Mouse (Mus musculus): ENCODE results near the gene Ccdc57. TPM values are rescaled to one million over a fixed set of nuclear protein-coding genes. Genes with fewer than 3 reads are reported as not detected.
"Not testable (repeated sequence)": the region's sequence is repeated elsewhere in the genome, so short reads cannot be mapped to it uniquely, and the experiment has no call there.

Gene Ccdc57
- total RNA-seq, 1 experiment from 2014 or later, result 3.5 TPM

DNA sequence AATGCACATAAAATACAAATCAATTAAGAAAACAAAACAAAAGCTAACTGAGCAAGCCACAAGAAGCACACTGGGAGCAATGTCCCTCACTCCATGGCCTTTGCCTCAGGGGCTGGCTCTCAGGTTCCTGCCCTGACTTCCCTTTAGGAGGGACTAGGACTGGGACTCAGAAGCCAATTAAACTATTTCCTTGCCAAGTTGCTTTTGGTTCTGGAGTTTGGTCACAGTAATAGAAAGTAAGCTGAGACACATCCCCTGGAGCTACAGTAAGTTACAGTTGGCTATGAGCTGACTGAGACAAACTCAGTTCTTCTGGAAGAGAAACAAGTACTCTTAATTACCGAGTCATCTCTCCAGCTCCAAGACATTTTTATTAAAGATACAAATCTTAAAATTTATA is 66.9 kb downstream of the Ccdc57 start:
- no peak for ATAC-seq (ENCODE audit: extremely low read depth, insufficient number of reproducible peaks, low FRiP score, poor library complexity, severe bottlenecking)

DNA sequence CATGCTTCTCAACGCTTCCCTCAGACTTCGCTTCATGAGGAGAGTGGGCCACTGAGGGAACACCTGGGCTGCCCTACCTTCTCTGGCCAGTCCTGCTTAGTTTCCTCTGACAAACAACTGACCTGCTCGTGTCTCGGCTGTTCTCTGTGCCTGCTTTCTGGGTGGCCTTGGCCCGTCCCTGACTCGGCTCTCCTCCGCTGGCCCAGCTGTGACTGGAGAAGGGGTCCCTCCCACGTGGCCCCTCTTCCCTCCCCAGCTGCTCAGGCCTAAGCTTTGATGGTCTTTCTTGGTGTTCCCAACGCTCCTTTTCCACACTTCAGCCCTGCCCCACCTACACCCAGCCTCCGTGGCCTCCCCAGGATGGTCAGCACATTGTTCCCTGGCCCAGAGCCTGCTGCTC is 69.9 kb downstream of the Ccdc57 start:
- no peak for ATAC-seq (ENCODE audit: extremely low read depth, insufficient number of reproducible peaks, low FRiP score, poor library complexity, severe bottlenecking)

DNA sequence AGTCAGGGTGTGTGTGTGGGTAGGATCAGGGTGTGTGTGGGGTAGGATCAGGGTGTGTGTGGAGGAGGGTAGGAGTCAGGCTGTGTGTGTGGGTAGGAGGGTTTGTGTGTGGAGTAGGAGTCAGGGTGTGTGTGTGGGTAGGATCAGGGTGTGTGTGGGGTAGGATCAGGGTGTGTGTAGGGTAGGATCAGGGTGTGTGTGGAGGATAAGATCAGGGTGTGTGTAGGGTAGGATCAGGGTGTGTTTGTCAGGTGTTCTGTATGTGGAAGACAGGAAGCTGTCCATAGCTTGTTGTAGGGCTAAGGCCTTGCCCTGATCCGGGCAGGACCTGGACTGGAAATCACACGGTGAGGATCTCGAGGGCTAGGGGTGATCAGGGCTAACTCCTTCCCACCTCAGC is 76.7 kb downstream of the Ccdc57 start:
- ATAC-seq (ENCODE audit: extremely low read depth, insufficient number of reproducible peaks, low FRiP score, poor library complexity, severe bottlenecking), result not testable (repeated sequence)

DNA sequence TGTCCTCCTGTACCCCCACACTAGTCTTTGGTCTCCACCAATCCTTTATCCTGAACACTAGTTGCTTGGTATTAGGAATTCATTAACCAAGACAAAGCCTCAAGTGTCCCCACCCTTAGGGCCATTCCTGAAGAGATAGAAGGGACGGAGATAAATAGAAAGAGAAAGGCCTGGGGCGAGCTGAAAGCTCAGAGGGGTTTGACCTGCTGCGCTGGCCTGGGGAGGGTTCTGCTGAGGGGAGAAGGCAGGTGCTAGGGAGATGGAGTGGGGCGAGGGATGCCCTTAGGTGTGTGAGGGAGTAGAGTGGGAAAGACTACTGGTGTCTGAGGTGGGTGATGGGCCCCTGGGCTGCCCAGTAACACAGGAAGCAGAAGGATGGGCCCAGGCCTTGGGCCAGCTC is 78.9 kb downstream of the Ccdc57 start:
- no peak for ATAC-seq (ENCODE audit: extremely low read depth, insufficient number of reproducible peaks, low FRiP score, poor library complexity, severe bottlenecking)

DNA sequence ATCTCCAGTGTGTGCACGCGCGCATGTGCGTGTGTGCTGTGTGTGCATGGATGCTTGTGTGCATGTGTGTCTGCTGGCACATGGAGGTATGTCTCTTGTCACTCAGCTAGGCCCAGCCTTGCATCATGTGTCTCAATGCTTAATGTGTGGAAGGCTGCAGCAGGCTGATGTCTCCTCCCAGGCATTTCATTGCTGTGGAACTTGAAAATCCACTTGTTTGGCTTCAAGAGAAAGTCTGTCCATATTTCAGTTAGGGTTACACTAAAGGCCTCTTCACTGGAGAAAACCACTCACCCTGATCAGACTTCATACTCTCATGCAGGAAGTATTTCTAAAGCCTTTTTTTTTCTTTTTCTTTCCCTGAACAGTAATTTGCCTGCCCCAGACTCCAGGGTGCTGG is 79.5 kb downstream of the Ccdc57 start:
- ATAC-seq (ENCODE audit: extremely low read depth, insufficient number of reproducible peaks, low FRiP score, poor library complexity, severe bottlenecking), result no peak

DNA sequence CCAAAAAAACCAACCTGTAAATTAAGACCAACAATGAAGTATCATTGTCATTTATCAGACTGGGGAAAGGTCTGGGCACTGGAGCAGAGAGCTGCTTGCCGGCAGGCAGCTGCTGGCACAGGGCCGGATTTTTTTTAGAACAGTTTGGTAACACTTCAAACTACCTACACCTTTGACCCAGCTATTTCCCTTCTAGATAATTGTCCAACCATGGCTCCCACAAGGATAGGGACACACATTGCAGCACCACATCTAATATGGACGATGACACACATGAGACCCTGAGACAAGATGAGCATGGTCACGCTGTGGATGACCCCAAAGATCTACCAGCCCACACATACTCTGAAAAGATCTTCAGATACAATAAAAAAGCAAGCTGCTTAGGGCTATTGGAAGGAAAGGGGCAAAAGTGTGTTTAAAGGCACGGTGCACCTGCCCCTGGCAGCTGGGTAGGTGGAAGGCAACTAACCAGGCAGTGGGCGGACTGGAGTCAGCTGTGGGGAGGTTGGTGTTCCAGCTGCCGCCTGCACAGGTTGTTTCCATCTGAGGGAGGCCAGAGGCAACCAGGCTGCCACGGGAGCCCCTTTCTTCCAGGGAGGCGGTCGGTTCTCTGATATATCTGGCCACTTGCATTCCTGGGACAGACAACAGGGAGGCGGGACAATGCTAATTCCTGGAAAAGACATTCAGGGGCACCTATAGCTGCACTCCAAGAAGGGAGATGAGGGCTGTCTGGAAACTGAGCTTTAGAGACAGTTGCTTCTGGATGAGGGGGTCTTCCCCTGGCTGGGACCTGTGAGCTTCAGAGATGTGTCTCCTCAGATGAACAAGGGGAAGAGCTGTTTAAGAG is 80.4 kb downstream of the Ccdc57 start:
- no peak for ATAC-seq (ENCODE audit: extremely low read depth, insufficient number of reproducible peaks, low FRiP score, poor library complexity, severe bottlenecking)

DNA sequence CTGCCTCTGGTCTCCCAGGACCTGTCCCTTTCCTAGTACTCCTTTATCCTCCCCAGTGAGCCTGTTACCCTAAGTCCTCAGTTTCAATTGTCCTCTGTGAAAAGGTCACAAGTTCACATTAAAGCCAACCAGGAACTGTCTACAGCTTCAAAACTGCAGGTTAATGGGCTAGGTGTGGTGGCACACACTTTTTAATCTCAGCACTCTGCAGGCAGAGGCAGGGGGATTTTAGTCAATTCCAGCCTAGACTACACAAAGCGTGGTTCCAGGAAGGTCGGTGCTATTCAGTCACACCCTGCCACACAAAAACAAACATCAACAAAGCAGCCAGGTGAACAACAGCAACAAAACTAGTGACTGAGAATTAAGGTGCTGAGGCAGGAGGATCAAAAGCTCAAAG is 81.1 kb downstream of the Ccdc57 start:
- no peak for ATAC-seq (ENCODE audit: extremely low read depth, insufficient number of reproducible peaks, low FRiP score, poor library complexity, severe bottlenecking)

DNA sequence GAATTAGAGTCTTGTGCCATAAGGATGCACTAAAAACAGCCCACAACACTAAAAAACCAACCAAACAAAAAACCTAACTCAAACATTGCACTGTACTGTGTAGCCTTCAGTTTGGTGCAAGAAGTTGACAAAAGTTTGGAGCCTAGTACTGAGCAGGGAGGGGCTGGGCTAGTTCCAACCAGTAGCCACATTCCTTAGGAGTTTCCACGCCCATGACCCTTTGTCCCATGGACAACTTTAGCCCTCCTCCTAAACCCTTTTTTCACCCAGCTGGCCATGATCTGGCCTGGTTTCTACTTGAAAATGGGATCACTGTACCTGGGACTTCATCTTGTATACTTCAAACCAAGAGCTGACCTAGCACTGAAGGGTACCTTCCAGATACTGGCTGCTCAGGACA is 81.5 kb downstream of the Ccdc57 start:
- ATAC-seq (ENCODE audit: extremely low read depth, insufficient number of reproducible peaks, low FRiP score, poor library complexity, severe bottlenecking), result no peak

DNA sequence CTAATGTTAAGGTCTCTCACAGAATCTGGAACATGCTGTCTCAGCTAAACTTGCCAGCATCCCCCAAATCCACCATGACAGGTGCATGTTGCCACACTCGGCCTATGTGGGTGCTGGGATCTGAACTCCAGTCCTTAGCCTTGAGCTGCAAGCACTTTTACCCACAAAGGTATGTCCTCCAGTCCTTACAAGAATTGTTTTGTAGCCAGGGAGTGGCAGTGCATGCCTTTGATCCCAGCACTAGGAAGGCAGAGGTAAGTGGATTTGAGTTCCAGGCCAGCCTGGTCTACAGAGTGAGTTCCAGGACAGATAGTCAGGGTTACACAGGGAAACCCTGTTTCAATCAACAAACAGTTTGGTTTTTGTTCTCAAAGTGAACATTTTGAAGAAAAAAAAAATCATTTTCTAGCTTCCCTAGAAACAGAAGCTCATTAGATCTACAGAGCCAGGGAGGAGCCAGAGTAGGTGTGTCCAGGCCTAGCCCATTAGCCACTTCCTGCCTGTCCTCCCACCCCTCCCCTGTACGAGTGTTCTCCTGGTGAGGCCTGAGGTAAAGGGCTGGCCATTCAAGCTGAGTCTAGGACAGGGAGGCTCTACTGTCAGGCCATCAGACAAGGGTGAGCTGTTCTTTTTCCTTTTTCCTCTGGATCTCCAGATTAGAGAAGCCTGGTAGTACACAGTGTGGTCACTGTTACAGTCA is 82.2 kb downstream of the Ccdc57 start:
- no peak for ATAC-seq (ENCODE audit: extremely low read depth, insufficient number of reproducible peaks, low FRiP score, poor library complexity, severe bottlenecking)

DNA sequence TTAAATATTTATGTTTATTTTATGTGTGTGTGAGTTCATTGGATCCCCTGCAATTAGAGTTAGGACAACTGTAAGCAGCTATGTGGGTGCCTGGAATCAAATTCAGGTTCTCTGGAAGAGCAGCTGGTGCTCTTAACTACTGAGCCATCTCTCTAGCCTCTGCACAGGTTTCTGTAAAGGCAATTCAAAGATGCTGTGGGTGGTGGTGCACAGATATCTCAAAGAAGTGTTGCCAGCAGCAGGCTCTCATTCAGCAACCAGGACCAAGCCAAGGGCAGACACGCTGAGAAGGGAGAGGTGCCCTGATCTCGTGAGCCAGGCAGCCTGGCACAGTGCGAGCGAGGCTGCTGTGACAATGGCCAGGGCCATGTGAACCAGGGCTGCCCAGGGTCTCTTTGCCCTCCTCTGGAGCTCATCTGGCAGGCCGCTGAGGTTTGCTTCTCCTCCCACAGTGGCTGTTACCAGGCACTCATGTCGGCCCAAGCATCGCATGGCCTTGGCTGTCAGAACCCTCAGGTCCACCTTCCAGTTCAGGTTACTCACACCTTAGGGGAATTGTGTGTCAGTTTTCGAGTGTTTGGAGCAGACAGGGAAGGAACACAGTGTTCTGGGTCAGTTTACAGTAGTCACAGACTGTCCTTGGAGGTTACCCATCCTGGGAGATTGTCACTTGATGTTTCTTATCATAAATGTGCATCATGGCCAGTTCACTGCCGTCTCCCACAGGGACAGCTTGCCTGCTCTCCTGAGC is 85.8 kb downstream of the Ccdc57 start:
- no peak for ATAC-seq (ENCODE audit: extremely low read depth, insufficient number of reproducible peaks, low FRiP score, poor library complexity, severe bottlenecking)

DNA sequence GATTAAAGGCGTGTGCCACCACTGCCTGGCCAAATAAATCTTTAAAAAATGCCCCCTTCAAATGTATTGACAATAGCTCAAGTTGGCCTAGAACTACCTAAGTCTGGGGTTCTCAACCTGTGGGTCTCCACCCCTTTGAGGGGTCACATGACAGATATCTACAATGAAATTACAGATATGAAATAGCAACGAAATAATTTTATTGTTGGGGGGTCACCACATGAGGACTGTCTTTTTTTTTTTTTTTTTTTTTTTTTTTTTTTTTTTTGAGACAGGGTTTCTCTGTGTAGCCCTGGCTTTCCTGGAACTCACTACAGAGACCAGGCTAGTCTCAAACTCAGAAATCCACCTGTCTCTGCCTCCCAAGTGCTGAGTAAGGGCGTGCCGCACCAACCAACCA is 88.3 kb downstream of the Ccdc57 start:
- no peak for ATAC-seq (ENCODE audit: extremely low read depth, insufficient number of reproducible peaks, low FRiP score, poor library complexity, severe bottlenecking)

DNA sequence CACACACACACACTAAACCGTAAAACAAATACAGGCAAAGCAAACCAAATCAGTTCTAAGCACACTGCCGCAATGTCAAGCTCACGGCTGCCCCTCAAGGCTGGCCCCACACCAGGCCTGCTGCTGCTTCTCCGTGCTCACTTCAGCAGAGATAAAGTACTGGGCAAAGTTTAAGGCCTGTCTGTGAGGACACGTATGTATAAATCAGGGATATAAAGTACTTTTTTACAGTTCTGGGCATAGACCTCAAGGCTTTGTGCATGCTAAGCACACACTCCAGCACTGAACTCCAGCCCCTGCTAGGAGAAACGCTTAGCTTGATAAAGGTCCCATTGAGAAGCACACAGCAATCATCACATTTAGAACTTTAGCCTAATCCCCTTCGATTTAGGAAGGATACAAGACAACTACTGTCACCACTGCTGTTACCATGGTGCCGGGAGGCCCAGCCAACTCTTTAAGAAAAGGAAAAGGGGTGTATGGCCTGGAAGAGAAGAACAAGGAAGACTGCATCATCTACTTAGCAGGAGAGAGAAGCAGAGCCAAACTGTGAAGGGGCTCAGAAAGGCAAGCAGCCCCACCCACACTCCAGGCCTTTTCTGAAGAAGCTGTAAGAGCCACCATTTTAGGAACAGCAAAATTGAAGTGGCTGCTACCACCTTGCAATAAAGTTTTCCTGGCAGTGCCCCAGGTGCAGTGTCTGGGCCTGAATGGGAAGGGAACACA is 99.0 kb downstream of the Ccdc57 start:
- no peak for ATAC-seq (ENCODE audit: extremely low read depth, insufficient number of reproducible peaks, low FRiP score, poor library complexity, severe bottlenecking)

DNA sequence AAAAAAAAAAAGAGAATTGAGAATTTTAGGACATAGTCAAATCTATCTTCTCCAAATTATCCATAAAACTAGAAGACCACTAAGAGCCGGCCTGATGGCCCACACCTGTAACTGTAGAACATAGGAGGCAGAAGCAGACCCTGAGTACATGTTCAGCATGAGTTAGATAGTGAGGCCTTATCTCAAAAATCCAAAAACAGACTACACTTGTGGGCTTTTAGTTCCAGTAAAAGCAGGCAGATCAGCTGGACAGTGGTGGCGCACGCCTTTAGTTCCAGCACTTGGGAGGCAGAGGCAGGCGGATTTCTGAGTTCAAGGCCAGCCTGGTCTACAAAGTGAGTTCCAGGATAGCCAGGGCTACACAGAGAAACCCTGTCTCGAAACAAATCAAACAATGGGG is 99.7 kb downstream of the Ccdc57 start:
- ATAC-seq (ENCODE audit: extremely low read depth, insufficient number of reproducible peaks, low FRiP score, poor library complexity, severe bottlenecking), result not testable (repeated sequence)

DNA sequence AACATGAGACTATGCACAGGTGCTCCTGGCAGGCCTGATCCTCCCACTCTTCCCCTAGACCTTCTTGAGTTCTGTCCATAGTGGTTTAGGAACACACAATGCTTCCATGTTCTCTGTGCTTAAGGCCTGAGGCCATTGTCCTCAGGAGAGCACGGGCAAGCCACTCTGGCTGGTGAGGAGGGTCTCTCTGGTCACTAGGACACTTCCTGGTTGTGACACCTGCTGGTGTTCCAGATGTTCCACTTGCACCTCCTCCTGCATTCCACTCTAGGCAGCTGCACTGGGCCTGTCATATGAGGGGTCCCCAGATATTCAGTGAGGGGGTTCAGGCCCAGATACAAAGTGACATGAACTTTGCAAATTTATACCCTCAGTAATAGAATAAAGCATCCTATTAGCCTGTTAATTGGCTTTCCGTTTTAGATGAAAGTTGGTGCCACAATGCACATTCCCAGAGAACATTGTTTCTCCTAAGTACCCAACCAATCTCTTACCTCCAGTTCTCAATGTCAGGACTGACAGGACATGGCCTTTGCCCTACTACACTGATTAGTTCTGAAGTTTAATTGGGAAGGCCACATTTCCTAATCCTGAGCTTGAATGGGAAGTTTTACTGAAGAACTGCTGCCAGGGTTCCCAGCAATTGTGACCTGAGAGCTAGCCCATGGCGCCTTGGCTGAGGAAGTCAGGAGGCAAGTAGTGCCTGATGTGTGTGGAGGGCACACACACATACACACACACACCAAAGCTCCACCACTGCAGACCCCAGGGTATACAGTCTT is 100.8 kb downstream of the Ccdc57 start:
- no peak for ATAC-seq (ENCODE audit: extremely low read depth, insufficient number of reproducible peaks, low FRiP score, poor library complexity, severe bottlenecking)

DNA sequence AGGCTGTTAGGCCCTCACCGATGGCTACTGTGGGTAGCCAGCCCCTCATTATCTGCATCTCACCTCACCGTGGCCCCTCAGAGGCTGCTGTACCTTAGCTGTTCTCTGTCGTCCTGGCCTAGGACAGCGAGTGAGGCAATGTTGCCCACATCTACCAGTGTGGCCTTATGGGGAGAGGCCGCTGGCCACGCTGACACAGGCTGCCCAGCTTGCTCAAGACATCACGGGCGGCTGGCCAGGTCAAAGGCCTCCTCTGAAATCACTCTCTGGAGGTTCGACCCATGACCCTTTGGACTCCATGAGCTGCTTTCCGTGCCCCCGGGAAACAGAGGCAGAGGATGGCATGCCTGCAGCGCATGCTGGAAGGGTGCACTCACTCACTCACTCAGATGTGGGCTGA is 102.0 kb downstream of the Ccdc57 start:
- no peak for ATAC-seq (ENCODE audit: extremely low read depth, insufficient number of reproducible peaks, low FRiP score, poor library complexity, severe bottlenecking)

DNA sequence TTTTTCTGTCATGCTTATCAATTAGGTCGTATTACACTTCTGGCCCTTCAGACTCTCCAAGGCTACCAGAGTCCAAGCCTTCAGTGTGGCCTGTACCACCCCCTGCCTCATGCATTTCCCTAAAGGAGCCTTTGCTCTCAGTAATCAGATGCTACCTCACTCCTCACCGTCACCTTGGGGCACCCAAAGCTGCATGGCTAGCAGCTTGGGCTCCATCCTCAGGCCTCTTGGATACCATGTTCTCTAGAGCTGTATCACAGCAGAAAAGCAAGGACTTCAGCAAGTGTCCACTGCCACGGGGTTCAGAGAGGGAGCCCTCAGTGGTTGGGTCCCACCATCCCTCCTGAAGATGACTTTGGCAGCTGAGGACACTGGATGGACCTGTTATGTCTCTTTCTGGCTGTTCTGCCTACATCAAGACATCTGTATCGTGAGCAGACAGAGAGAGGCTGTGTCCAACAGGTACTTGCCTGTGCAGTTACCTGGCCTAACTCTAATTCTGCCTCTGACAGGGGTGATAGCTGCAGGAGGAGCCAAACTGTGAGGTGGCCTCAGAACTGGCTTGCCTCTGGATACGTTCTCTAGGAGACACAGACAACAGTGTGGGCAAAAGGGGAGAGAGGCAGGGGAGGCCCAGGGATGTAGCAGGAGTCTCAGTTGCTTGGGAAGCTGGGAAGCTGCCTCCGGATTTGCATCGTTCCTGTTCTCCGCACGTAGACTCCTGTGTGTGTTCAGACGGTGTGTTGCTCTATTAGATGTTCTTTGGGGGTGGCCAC is 102.7 kb downstream of the Ccdc57 start:
- no peak for ATAC-seq (ENCODE audit: extremely low read depth, insufficient number of reproducible peaks, low FRiP score, poor library complexity, severe bottlenecking)

DNA sequence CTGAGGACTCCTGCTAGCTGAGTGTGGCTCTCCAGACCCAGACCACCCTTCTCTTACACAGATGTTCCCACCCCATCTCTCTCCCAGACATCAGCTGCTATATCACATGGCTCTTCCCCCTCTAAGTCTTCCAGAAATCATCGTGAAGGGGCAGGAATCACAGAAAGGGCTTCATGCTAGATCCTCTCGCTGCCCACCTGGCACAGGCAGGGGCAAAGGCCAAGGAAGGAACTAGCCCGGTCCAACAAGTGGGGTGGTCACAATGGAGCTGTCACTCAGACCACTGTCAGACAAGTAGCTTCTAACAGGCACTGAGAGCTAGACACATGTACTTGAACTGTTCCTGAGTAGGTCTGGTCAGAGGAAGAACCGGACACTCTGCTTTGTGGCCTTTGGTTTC is 104.3 kb downstream of the Ccdc57 start:
- no peak for ATAC-seq (ENCODE audit: extremely low read depth, insufficient number of reproducible peaks, low FRiP score, poor library complexity, severe bottlenecking)

All from neutrophil, adult 5-6 weeks (primary cell).